ENCODE assay signal across 14 mouse cellular contexts in the genomic region with DNA sequence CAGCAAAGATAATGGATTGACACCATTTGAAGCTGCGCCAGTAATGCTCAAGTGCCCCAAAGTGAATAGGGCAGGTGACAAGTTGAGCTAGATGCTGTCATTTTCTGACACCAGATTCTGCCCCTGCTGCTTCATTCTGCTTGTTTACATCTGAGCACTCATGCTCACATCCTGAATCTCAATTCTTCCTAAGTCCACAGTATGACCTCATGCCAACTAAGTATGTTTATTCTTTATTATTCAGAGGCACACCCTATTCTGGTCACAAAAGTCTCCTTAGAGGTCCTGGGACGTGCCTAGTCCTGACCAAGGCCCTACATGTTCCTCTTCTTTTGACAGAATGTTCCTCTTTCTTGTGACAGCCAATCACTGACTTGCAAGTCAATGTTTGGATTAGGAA.
"Had no signal": no experiment of that assay in that cellular context is flagged by ENCODE, and none has a peak within 500 bp of the region (broad histone marks: within the 10 kb centered on the region; RNA-seq: fewer than 3 reads in every experiment).

No protein-coding gene starts in this region.

- ATAC-seq: hindbrain, postnatal 0 days; liver, embryonic 12.5 days; midbrain, embryonic 13.5 days had no signal

- H3K27me3 ChIP-seq: liver, embryonic 12.5 days; midbrain, embryonic 13.5 days; neural tube, embryonic 15.5 days had no signal

- H3K4me1 ChIP-seq: liver, embryonic 12.5 days; midbrain, embryonic 13.5 days; neural tube, embryonic 15.5 days had no signal

- H3K27ac ChIP-seq: hindbrain, postnatal 0 days; kidney, postnatal 0 days; left cerebral cortex, adult 2 months; limb, embryonic 10.5 days; liver, embryonic 12.5 days; macrophage; midbrain, embryonic 13.5 days; neural tube, embryonic 15.5 days had no signal

- H3K4me3 ChIP-seq: left cerebral cortex, adult 2 months; limb, embryonic 10.5 days; liver, embryonic 12.5 days; midbrain, embryonic 13.5 days; myocyte; neural tube, embryonic 15.5 days had no signal

- H3K36me3 ChIP-seq: limb, embryonic 10.5 days; liver, embryonic 12.5 days; midbrain, embryonic 13.5 days; neural tube, embryonic 15.5 days had no signal

- DNase-seq: kidney, adult 11 months; kidney, adult 9 months; right cerebral cortex, adult 18-20 months; right cerebral cortex, postnatal 25 days; thymus, postnatal 4 days had no signal

- H3K9ac ChIP-seq: liver, embryonic 12.5 days; midbrain, embryonic 13.5 days; neural tube, embryonic 15.5 days had no signal

- H3K4me2 ChIP-seq: liver, embryonic 12.5 days; midbrain, embryonic 13.5 days; neural tube, embryonic 15.5 days had no signal

- H3K9me3 ChIP-seq: limb, embryonic 10.5 days; liver, embryonic 12.5 days; midbrain, embryonic 13.5 days; neural tube, embryonic 15.5 days had no signal
